Mouse (Mus musculus): ENCODE measurements around the gene Hoxd11.

GRCm38 (mm10) chr2:74705467-74706089, 26.2 kb downstream of the Hoxd11 start:
- TF ChIP-seq POLR2A (IDR thresholded peaks at IDR 0.05; ENCODE audit: borderline replicate concordance, extremely low read depth, low read depth, low read length) (no peak), CTCF (IDR thresholded peaks at IDR 0.05; ENCODE audit: insufficient read depth, low read length) (no peak)
